Mouse (Mus musculus): Measurements from ENCODE around the gene Top3a. TPM values are rescaled to one million over a fixed set of nuclear protein-coding genes. Genes with fewer than 3 reads are reported as not detected.

Gene Top3a
- polyA plus RNA-seq, 1 experiment from 2014 or later, result 17.2 TPM

GRCm38 (mm10) chr11:60698806-60699523 is 78.2 kb downstream of the Top3a start:
- no peaks in the 10 kb centered on the region for H3K9me3 ChIP-seq
- H3K4me1 ChIP-seq, result peaks cover 24% of the 10 kb centered on the region
- H3K4me2 ChIP-seq, result peak overlapping the region; percentile 61
- H3K27ac ChIP-seq, result peak overlapping the region; percentile 92
- H3K9ac ChIP-seq, result peak overlapping the region; percentile 28
- H3K4me3 ChIP-seq, result peak overlapping the region; percentile 77
- 3% methylated on average over 22 of the region's 22 CpGs for WGBS
- no peaks in the 10 kb centered on the region for H3K36me3 ChIP-seq
- no peaks in the 10 kb centered on the region for H3K27me3 ChIP-seq
- peak; percentile 62; the same call in 1 of the 2 replicates for ATAC-seq (ENCODE audit: borderline replicate concordance, extremely low read depth, low FRiP score, low TSS enrichment)

- no peak overlapping the region for H3K4me2 ChIP-seq
- H3K9me3 ChIP-seq, result no peaks in the 10 kb centered on the region
- H3K27ac ChIP-seq, result 0 out of 2 replicates have a peak overlapping the region, but pooled peaks have one; percentile 92
- peaks cover 24% of the 10 kb centered on the region for H3K4me1 ChIP-seq
- ATAC-seq (ENCODE audit: borderline replicate concordance, extremely low read depth, low FRiP score, low TSS enrichment), result no peak
- H3K9ac ChIP-seq, result no peak overlapping the region
- no peaks in the 10 kb centered on the region for H3K36me3 ChIP-seq
- H3K4me3 ChIP-seq, result no peak overlapping the region
- WGBS, result 53% methylated on average over 2 of the region's 2 CpGs
- H3K27me3 ChIP-seq, result no peaks in the 10 kb centered on the region
Observed at GRCm38 (mm10) chr11:60697561-60697960, 79.6 kb downstream of the Top3a start.

GRCm38 (mm10) chr11:60696165-60696564 is 81.0 kb downstream of the Top3a start:
- Histone ChIP-seq H3K36me3 (no peaks in the 10 kb centered on the region), H3K27me3 (no peaks in the 10 kb centered on the region), H3K9ac (no peak overlapping the region), H3K27ac (no peak overlapping the region), H3K4me2 (no peak overlapping the region), H3K4me1 (peaks cover 17% of the 10 kb centered on the region), H3K9me3 (no peaks in the 10 kb centered on the region), H3K4me3 (no peak overlapping the region)
- no peak for ATAC-seq (ENCODE audit: borderline replicate concordance, extremely low read depth, low FRiP score, low TSS enrichment)
- WGBS, result 69% methylated on average over 1 of the region's 1 CpGs

Small RNAs within 50 kb of the gene (microRNA-seq; reads per million reads assigned to microRNA genes)
- 3.2 reads per million, percentile 14 among the genes with 10 or more reads in this experiment for gene Mir5100

Other genes starting within 250 kb of the Top3a start
- gene Alkbh5, start 241.0 kb downstream of the Top3a start, polyA plus RNA-seq (2015; fragmentation: Nextera tagmentation; extraction: Ambion mirVana), result 31.8 and 38.0 TPM in 2 replicates
- 52.1 and 54.2 TPM in 2 replicates for gene Llgl1, start 77.6 kb downstream of the Top3a start, polyA plus RNA-seq (2015; fragmentation: Nextera tagmentation; extraction: Ambion mirVana)
- 83.3 and 94.4 TPM in 2 replicates for gene Flii, start 50.1 kb downstream of the Top3a start, polyA plus RNA-seq (2015; fragmentation: Nextera tagmentation; extraction: Ambion mirVana)
- 13.5 and 14.7 TPM in 2 replicates for gene Mief2, start 49.0 kb downstream of the Top3a start, polyA plus RNA-seq (2015; fragmentation: Nextera tagmentation; extraction: Ambion mirVana)
- 4.5 and 5.3 TPM in 2 replicates for gene Smcr8, start 159 bp upstream of the Top3a start, polyA plus RNA-seq (2015; fragmentation: Nextera tagmentation; extraction: Ambion mirVana)
- 58.3 and 58.5 TPM in 2 replicates for gene Shmt1, start 34.4 kb upstream of the Top3a start, polyA plus RNA-seq (2015; fragmentation: Nextera tagmentation; extraction: Ambion mirVana)
- gene Dhrs7b, start 53.3 kb upstream of the Top3a start, polyA plus RNA-seq (2015; fragmentation: Nextera tagmentation; extraction: Ambion mirVana), result 41.0 and 41.4 TPM in 2 replicates
- gene Tmem11, start 101.9 kb upstream of the Top3a start, polyA plus RNA-seq (2015; fragmentation: Nextera tagmentation; extraction: Ambion mirVana), result 63.6 and 67.3 TPM in 2 replicates
- 21.3 and 26.6 TPM in 2 replicates for gene Natd1, start 137.4 kb upstream of the Top3a start, polyA plus RNA-seq (2015; fragmentation: Nextera tagmentation; extraction: Ambion mirVana)
- gene Map2k3, start 154.7 kb upstream of the Top3a start, polyA plus RNA-seq (2015; fragmentation: Nextera tagmentation; extraction: Ambion mirVana), result 109 and 115 TPM in 2 replicates
- 0.44 and 0.77 TPM in 2 replicates for gene Kcnj12, start 245.2 kb upstream of the Top3a start, polyA plus RNA-seq (2015; fragmentation: Nextera tagmentation; extraction: Ambion mirVana)

Data from lung, embryonic 15.5 days (tissue).